Mouse (Mus musculus): ENCODE results near the gene Cab39l. TPM values are rescaled to one million over a fixed set of nuclear protein-coding genes. Genes with fewer than 3 reads are reported as not detected.
A peak's percentile ranks its signal among the peaks of the same experiment; 100 is the strongest.

Gene Cab39l
- polyA plus RNA-seq, 1 experiment from 2014 or later = 25.2 TPM

GRCm38 (mm10) chr14:59546162-59546880 lies 105.5 kb downstream of the Cab39l start:
- Histone ChIP-seq H3K4me1 (peaks cover 7% of the 10 kb centered on the region; the same call in 1 of the 2 replicates), H3K9ac (no peak overlapping the region), H3K4me3 (no peak overlapping the region), H3K27me3 (replicated peaks) (no peaks in the 10 kb centered on the region), H3K9me3 (no peaks in the 10 kb centered on the region), H3K27ac (replicated peaks) (no peak overlapping the region), H3K4me2 (no peak overlapping the region), H3K36me3 (no peaks in the 10 kb centered on the region)
- WGBS = 75% methylated on average over 7 of the region's 7 CpGs
- no peak for ATAC-seq (ENCODE audit: extremely low read depth, insufficient number of reproducible peaks, low FRiP score, low TSS enrichment)

GRCm38 (mm10) chr14:59547530-59547929 lies 106.8 kb downstream of the Cab39l start:
- Histone ChIP-seq H3K4me3 (no peak overlapping the region), H3K36me3 (no peaks in the 10 kb centered on the region), H3K9me3 (no peaks in the 10 kb centered on the region), H3K27ac (replicated peaks) (no peak overlapping the region), H3K9ac (no peak overlapping the region), H3K27me3 (replicated peaks) (no peaks in the 10 kb centered on the region), H3K4me1 (peaks cover 12% of the 10 kb centered on the region), H3K4me2 (no peak overlapping the region)
- no peak for ATAC-seq (ENCODE audit: extremely low read depth, insufficient number of reproducible peaks, low FRiP score, low TSS enrichment)
- WGBS = 68% methylated on average over 5 of the region's 5 CpGs

GRCm38 (mm10) chr14:59548532-59548931 lies 107.8 kb downstream of the Cab39l start:
- 71% methylated on average over 2 of the region's 2 CpGs for WGBS
- Histone ChIP-seq H3K9me3 (no peaks in the 10 kb centered on the region), H3K27ac (replicated peaks) (no peak overlapping the region), H3K27me3 (replicated peaks) (no peaks in the 10 kb centered on the region), H3K4me2 (no peak overlapping the region), H3K4me3 (no peak overlapping the region), H3K9ac (no peak overlapping the region), H3K36me3 (no peaks in the 10 kb centered on the region), H3K4me1 (peaks cover 12% of the 10 kb centered on the region)
- no peak for ATAC-seq (ENCODE audit: extremely low read depth, insufficient number of reproducible peaks, low FRiP score, low TSS enrichment)

GRCm38 (mm10) chr14:59549106-59549505 lies 108.3 kb downstream of the Cab39l start:
- no peak overlapping the region for H3K9ac ChIP-seq
- no peaks in the 10 kb centered on the region for H3K9me3 ChIP-seq
- no peaks in the 10 kb centered on the region for H3K36me3 ChIP-seq
- H3K27me3 ChIP-seq (replicated peaks) = no peaks in the 10 kb centered on the region
- no peak overlapping the region for H3K4me2 ChIP-seq
- WGBS = 69% methylated on average over 6 of the region's 6 CpGs
- no peak overlapping the region for H3K4me3 ChIP-seq
- no peak overlapping the region for H3K27ac ChIP-seq (replicated peaks)
- H3K4me1 ChIP-seq = peaks cover 12% of the 10 kb centered on the region
- ATAC-seq (ENCODE audit: extremely low read depth, insufficient number of reproducible peaks, low FRiP score, low TSS enrichment) = no peak

DNA sequence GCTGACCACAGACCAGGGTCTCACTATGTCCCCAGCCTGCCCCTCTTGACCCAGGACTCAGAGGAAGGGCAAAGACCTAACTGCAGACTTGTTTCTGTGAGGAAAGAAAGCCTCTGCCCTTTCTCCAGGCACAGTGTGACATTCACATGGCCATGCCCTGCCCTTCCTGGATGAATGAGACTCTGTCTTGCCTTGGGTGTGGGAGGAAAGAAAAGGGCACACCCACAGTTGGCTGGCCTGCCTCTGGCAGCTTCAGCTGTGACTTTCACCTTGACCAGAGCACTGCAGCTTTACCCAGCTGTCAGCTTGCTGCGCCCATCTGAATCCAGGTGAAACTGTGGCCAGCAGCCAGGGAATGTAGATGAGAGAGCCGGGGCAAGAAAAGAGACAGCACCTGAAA lies 110.1 kb downstream of the Cab39l start:
- Histone ChIP-seq H3K9me3 (no peaks in the 10 kb centered on the region), H3K4me1 (peaks cover 12% of the 10 kb centered on the region), H3K27me3 (replicated peaks) (no peaks in the 10 kb centered on the region), H3K27ac (replicated peaks) (no peak overlapping the region), H3K4me2 (no peak overlapping the region), H3K36me3 (no peaks in the 10 kb centered on the region), H3K4me3 (no peak overlapping the region), H3K9ac (0 out of 2 replicates have a peak overlapping the region, but pooled peaks have one; percentile 37)
- ATAC-seq (ENCODE audit: extremely low read depth, insufficient number of reproducible peaks, low FRiP score, low TSS enrichment) = no peak
- 62% methylated on average over 2 of the region's 2 CpGs for WGBS

- H3K9ac ChIP-seq = no peak overlapping the region
- H3K4me1 ChIP-seq = peaks cover 15% of the 10 kb centered on the region
- H3K27me3 ChIP-seq (replicated peaks) = no peaks in the 10 kb centered on the region
- H3K4me2 ChIP-seq = no peak overlapping the region
- H3K36me3 ChIP-seq = no peaks in the 10 kb centered on the region
- H3K9me3 ChIP-seq = no peaks in the 10 kb centered on the region
- no peak for ATAC-seq (ENCODE audit: extremely low read depth, insufficient number of reproducible peaks, low FRiP score, low TSS enrichment)
- H3K27ac ChIP-seq (replicated peaks) = no peak overlapping the region
- WGBS = 50% methylated on average over 8 of the region's 8 CpGs
- H3K4me3 ChIP-seq = no peak overlapping the region
These were observed 111.2 kb downstream of the Cab39l start for GRCm38 (mm10) chr14:59551956-59552355.

DNA sequence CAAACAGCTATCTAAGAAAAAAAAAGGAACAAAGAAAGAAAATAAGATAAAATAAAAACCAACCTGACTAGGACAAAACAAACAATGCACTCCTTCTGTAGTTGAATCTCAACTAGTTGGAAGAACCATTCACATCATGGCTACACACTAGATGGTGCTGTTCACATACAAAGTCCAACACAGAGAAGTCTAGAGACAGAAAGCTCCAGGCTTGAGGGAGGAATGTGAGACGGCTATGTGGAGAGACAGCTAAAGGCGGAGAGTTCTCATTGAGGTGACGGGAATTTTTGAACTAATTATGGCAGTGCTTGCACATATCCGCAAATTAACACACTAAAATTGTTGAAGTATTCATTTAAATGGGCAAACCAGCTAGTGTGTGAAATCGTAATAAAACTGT lies 113.3 kb downstream of the Cab39l start:
- no peak for ATAC-seq (ENCODE audit: extremely low read depth, insufficient number of reproducible peaks, low FRiP score, low TSS enrichment)
- H3K4me2 ChIP-seq = no peak overlapping the region

DNA sequence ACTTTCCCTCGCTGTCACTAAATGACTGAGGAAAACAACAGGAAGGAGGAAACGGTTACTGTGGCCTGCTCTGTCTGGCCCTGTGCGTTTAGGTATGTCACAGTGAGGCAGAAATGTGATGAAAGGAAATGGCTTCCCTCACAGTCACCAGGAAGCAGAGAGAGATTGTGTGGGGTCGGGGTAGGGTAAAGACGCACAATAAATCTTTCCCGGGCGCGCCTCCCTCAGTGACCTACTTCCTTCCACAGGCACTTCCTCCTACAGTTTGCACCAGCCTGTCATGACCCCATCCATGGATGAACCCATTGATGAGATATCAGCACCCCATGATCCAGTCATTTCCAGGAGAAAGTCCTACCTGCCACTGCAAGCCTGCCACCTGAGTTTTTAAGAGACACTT lies 114.2 kb downstream of the Cab39l start:
- H3K36me3 ChIP-seq = no peaks in the 10 kb centered on the region
- H3K4me1 ChIP-seq = peaks cover 15% of the 10 kb centered on the region
- no peaks in the 10 kb centered on the region for H3K9me3 ChIP-seq
- no peak overlapping the region for H3K4me2 ChIP-seq
- no peaks in the 10 kb centered on the region for H3K27me3 ChIP-seq (replicated peaks)
- no peak overlapping the region for H3K9ac ChIP-seq
- H3K4me3 ChIP-seq = no peak overlapping the region
- no peak for ATAC-seq (ENCODE audit: extremely low read depth, insufficient number of reproducible peaks, low FRiP score, low TSS enrichment)
- WGBS = 35% methylated on average over 8 of the region's 8 CpGs
- H3K27ac ChIP-seq (replicated peaks) = no peak overlapping the region

More for the DNA sequence above, 113.3 kb downstream of the Cab39l start:
- H3K9me3 ChIP-seq = no peaks in the 10 kb centered on the region
- H3K36me3 ChIP-seq = no peaks in the 10 kb centered on the region
- H3K4me1 ChIP-seq = peaks cover 15% of the 10 kb centered on the region
- no peak overlapping the region for H3K9ac ChIP-seq
- 56% methylated on average over 5 of the region's 5 CpGs for WGBS
- H3K4me3 ChIP-seq = no peak overlapping the region
- no peaks in the 10 kb centered on the region for H3K27me3 ChIP-seq (replicated peaks)
- H3K27ac ChIP-seq (replicated peaks) = no peak overlapping the region

DNA sequence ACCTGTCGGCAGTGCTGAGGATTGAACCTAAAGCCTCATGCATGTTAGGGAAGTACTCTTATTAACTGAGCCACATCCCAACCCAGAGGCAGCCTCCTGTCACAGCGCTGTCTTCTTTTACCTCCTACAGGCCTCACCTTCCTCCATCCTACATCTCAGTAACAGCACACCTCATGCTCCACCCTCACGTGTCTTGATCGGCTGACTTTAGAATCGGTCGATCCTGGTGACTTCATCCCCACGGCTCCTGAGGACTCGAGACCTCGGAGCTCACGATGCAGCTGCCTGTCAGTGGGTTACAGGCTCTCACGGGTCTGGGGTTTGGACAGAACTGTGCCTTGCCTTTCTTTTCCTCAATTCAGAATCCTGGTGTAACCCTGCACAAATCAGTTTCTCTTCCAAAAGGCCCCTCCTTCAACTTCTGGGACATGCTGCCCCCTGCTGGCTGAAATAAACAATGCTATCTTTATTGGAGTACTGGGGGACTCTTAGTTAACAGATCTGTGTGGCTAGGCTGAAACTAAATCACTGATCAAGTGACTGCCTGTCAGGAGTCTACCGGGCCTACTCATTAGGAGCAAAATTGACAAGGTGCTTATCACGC lies 115.3 kb downstream of the Cab39l start:
- ATAC-seq (ENCODE audit: extremely low read depth, insufficient number of reproducible peaks, low FRiP score, low TSS enrichment) = no peak
- Histone ChIP-seq H3K9ac (peak overlapping the region; percentile 70), H3K4me1 (peaks cover 10% of the 10 kb centered on the region), H3K4me2 (peak overlapping the region; percentile 55), H3K27ac (replicated peaks) (no peak overlapping the region), H3K27me3 (replicated peaks) (no peaks in the 10 kb centered on the region), H3K9me3 (no peaks in the 10 kb centered on the region), H3K4me3 (peak overlapping the region; percentile 28; the same call in 1 of the 2 replicates), H3K36me3 (no peaks in the 10 kb centered on the region)
- WGBS = 49% methylated on average over 13 of the region's 13 CpGs

DNA sequence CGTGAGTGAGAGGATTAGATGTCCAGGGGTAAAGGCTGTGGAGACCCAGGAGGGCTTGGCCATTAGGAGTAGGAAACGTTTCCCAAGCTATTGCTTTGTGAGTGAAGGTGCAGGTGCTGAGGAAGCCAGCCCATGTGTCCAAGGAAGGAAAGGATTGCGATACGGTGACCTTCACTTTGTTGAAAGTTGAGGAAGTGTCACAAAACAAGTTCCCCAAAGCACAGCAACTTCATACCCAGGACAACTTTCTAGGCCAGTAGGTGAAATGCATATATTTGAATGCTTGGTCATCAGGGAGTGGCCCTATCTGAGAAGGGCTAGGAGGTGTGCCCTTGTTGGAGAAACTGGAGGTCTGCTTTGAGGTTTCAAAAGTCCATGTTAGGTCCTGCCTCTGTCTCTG lies 116.3 kb downstream of the Cab39l start:
- no peak overlapping the region for H3K4me3 ChIP-seq
- no peaks in the 10 kb centered on the region for H3K27me3 ChIP-seq (replicated peaks)
- no peak overlapping the region for H3K27ac ChIP-seq (replicated peaks)
- H3K36me3 ChIP-seq = no peaks in the 10 kb centered on the region
- WGBS = 71% methylated on average over 4 of the region's 4 CpGs
- H3K9me3 ChIP-seq = no peaks in the 10 kb centered on the region
- H3K4me1 ChIP-seq = peaks cover 3% of the 10 kb centered on the region
- no peak overlapping the region for H3K9ac ChIP-seq
- ATAC-seq (ENCODE audit: extremely low read depth, insufficient number of reproducible peaks, low FRiP score, low TSS enrichment) = no peak
- no peak overlapping the region for H3K4me2 ChIP-seq

DNA sequence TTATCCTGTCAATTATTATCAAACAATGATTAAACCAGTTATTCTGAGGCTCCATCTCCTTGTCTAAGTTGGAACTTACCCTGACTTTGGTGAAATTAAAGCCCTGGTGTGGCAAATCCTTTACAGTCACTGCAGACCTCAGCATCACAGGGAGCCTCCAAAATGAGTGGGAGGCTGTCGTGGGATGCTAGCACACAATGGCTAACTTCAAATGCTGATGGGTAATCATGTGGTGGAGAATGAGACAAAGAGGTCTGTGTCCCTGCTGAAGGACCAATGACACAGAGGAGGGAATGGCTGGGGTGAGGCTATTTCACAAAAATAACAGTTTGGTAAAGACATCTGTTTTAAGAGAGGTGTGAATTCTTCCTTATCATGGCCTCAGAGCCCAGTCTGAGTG lies 117.1 kb downstream of the Cab39l start:
- H3K4me2 ChIP-seq = no peak overlapping the region
- no peaks in the 10 kb centered on the region for H3K27me3 ChIP-seq (replicated peaks)
- WGBS = 64% methylated on average over 1 of the region's 1 CpGs
- H3K9ac ChIP-seq = no peak overlapping the region
- no peak for ATAC-seq (ENCODE audit: extremely low read depth, insufficient number of reproducible peaks, low FRiP score, low TSS enrichment)
- H3K4me3 ChIP-seq = no peak overlapping the region
- no peaks in the 10 kb centered on the region for H3K9me3 ChIP-seq
- peaks cover 3% of the 10 kb centered on the region; the same call in 1 of the 2 replicates for H3K4me1 ChIP-seq
- no peak overlapping the region for H3K27ac ChIP-seq (replicated peaks)
- no peaks in the 10 kb centered on the region for H3K36me3 ChIP-seq

GRCm38 (mm10) chr14:59566756-59567155 lies 126.0 kb downstream of the Cab39l start:
- 78% methylated on average over 6 of the region's 6 CpGs for WGBS
- H3K9ac ChIP-seq = no peak overlapping the region
- no peaks in the 10 kb centered on the region for H3K27me3 ChIP-seq (replicated peaks)
- H3K36me3 ChIP-seq = peaks cover 60% of the 10 kb centered on the region
- no peak for ATAC-seq (ENCODE audit: extremely low read depth, insufficient number of reproducible peaks, low FRiP score, low TSS enrichment)
- no peaks in the 10 kb centered on the region for H3K4me1 ChIP-seq
- no peak overlapping the region for H3K4me2 ChIP-seq
- H3K4me3 ChIP-seq = no peak overlapping the region
- no peak overlapping the region for H3K27ac ChIP-seq (replicated peaks)
- no peaks in the 10 kb centered on the region for H3K9me3 ChIP-seq

Measured in heart, embryonic 13.5 days (tissue).